Mouse (Mus musculus) intestine, embryonic 16.5 days (tissue): Measurements from ENCODE around the gene Arntl2. TPM values are rescaled to one million over a fixed set of nuclear protein-coding genes. Genes with fewer than 3 reads are reported as not detected.

Experiments used
- ATAC-seq: fragments of 200-750 bp; cut with Nextera tagmentation; 2 replicates; pipeline ENCODE4 v1.8.0; 2017; ENCODE audit warnings: moderate TSS enrichment, moderate library complexity
- H3K27ac ChIP-seq: fragments of 300-500 bp; sonication (generic); 2 replicates; pipeline ENCODE4 v1.5.1; 2014; ENCODE audit warnings: mild to moderate bottlenecking, low read length
- H3K27me3 ChIP-seq: fragments of 300-500 bp; sonication (generic); replicated peaks from 2 replicates; pipeline ENCODE4 v1.6.1; 2014; ENCODE audit warnings: low read length, control low read depth, mixed read lengths; ENCODE audit not compliant: control insufficient read depth, insufficient read depth
- H3K36me3 ChIP-seq: fragments of 300-500 bp; sonication (generic); 2 replicates; pipeline ENCODE4 v1.6.1; 2014; ENCODE audit warnings: low read length, control low read depth; ENCODE audit not compliant: control insufficient read depth, insufficient read depth
- H3K4me1 ChIP-seq: fragments of 300-500 bp; sonication (generic); 2 replicates; pipeline ENCODE4 v1.6.1; 2014; ENCODE audit warnings: low read length, control low read depth, mixed read lengths; ENCODE audit not compliant: control insufficient read depth, insufficient read depth
- H3K4me2 ChIP-seq: fragments of 300-500 bp; sonication (generic); 2 replicates; pipeline ENCODE4 v1.6.1; 2014; ENCODE audit warnings: low read depth, low read length, control low read depth
- H3K4me3 ChIP-seq: fragments of 300-500 bp; sonication (generic); 2 replicates; pipeline ENCODE4 v1.5.1; 2014; ENCODE audit warnings: mild to moderate bottlenecking, low read length
- H3K9ac ChIP-seq: fragments of 300-500 bp; sonication (generic); 2 replicates; pipeline ENCODE4 v1.6.1; 2014; ENCODE audit warnings: low read depth, low read length
- H3K9me3 ChIP-seq: fragments of 300-500 bp; sonication (generic); 2 replicates; pipeline ENCODE4 v1.6.1; 2016; ENCODE audit warnings: low read length, control low read depth; ENCODE audit not compliant: control insufficient read depth
- WGBS: fragments of 180-500 bp; shearing (Covaris S2); extraction: QIAGEN DNeasy Blood & Tissue Kit; methylation state at CpG from one replicate; pipeline ENCODE4 v1.1.7; 2014; 5-methylcytosine and 5-hydroxymethylcytosine counted together
- polyA plus RNA-seq: library from polyadenylated mRNA; unstranded; fragments of >200 nt; fragmentation: Nextera tagmentation; extraction: Ambion mirVana; gene quantifications from 2 replicates; pipeline ENCODE4 v1.2.1, GENCODE M21; 2015

Gene Arntl2
- polyA plus RNA-seq, 1 experiment from 2014 or later, result 2.6 TPM

DNA sequence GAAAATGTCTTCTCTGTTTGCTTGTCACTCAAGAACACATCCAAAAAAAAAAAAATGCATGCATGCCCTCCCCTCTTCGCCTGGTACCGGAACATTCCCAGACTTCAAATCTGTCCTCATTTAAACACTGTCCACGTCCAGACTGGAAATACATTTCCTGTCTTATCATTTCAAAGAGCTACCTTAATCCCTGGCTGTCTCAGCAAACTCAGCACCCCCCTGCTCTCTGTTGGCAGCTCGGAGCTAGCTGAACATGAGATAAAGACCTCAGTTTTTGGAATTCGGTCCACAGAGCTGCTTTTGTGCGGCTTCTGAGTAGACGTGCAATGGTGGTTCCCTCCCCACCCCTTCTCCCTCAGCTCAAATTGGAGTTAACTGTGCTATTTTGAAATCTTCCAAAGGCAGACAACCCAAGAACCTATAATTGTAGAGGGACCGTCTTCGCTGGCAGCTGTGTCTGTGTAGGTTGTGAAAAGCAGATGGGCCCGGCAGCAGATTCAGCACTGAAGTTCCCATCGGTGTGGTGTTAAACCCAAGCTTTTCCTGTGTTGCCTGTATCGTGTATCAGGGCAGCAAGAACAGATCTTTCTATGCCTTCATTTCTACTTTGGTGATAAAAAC lies 81.7 kb downstream of the Arntl2 start:
- Histone ChIP-seq H3K4me3 (no peak overlapping the region), H3K27ac (no peak overlapping the region), H3K9me3 (peaks cover 5% of the 10 kb centered on the region; the same call in 1 of the 2 replicates), H3K4me2 (no peak overlapping the region), H3K4me1 (no peaks in the 10 kb centered on the region), H3K27me3 (no peaks in the 10 kb centered on the region), H3K36me3 (no peaks in the 10 kb centered on the region), H3K9ac (no peak overlapping the region)
- WGBS, result 91% methylated on average over 12 of the region's 12 CpGs
- ATAC-seq, result no peak

DNA sequence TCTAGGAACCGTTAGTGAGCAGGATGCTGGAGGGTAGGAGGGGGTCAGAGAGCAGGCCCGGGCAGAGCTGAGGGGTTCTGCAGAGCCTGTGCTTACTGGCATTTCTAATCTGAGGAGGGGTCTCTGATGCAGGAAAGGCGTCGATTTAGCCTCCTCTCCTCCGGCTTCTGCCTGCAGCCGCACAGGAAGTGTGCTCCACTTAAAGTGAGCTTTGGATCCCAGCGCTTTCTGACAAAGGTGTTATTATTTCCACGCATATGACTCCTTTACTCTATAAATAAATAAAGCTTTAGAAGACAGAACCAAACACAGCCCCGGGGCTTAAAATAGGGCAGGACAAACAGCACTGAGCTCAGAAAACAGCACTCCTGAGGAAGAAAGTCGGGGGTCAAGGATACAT lies 83.1 kb downstream of the Arntl2 start:
- Histone ChIP-seq H3K9me3 (peaks cover 5% of the 10 kb centered on the region; the same call in 1 of the 2 replicates), H3K4me1 (no peaks in the 10 kb centered on the region), H3K27ac (no peak overlapping the region), H3K9ac (no peak overlapping the region), H3K4me3 (no peak overlapping the region), H3K36me3 (no peaks in the 10 kb centered on the region), H3K27me3 (no peaks in the 10 kb centered on the region), H3K4me2 (no peak overlapping the region)
- 40% methylated on average over 10 of the region's 10 CpGs for WGBS
- no peak for ATAC-seq

- peaks cover 5% of the 10 kb centered on the region; the same call in 1 of the 2 replicates for H3K9me3 ChIP-seq
- H3K4me1 ChIP-seq, result 0 out of 2 replicates have a peak, but pooled peaks cover 2% of the 10 kb centered on the region
- H3K27ac ChIP-seq, result no peak overlapping the region
- no peaks in the 10 kb centered on the region for H3K27me3 ChIP-seq
- ATAC-seq, result no peak
- no peak overlapping the region for H3K9ac ChIP-seq
- H3K4me3 ChIP-seq, result no peak overlapping the region
- 85% methylated on average over 9 of the region's 9 CpGs for WGBS
- no peaks in the 10 kb centered on the region for H3K36me3 ChIP-seq
- H3K4me2 ChIP-seq, result no peak overlapping the region
Observed at GRCm38 (mm10) chr6:146879856-146880255, 84.0 kb downstream of the Arntl2 start.

GRCm38 (mm10) chr6:146880296-146880695 lies 84.4 kb downstream of the Arntl2 start:
- no peak overlapping the region for H3K4me3 ChIP-seq
- peaks cover 5% of the 10 kb centered on the region; the same call in 1 of the 2 replicates for H3K9me3 ChIP-seq
- no peaks in the 10 kb centered on the region for H3K27me3 ChIP-seq
- no peaks in the 10 kb centered on the region for H3K36me3 ChIP-seq
- no peak overlapping the region for H3K27ac ChIP-seq
- H3K4me2 ChIP-seq, result no peak overlapping the region
- H3K9ac ChIP-seq, result no peak overlapping the region
- no peak for ATAC-seq
- 80% methylated on average over 4 of the region's 4 CpGs for WGBS
- 0 out of 2 replicates have a peak, but pooled peaks cover 2% of the 10 kb centered on the region for H3K4me1 ChIP-seq

DNA sequence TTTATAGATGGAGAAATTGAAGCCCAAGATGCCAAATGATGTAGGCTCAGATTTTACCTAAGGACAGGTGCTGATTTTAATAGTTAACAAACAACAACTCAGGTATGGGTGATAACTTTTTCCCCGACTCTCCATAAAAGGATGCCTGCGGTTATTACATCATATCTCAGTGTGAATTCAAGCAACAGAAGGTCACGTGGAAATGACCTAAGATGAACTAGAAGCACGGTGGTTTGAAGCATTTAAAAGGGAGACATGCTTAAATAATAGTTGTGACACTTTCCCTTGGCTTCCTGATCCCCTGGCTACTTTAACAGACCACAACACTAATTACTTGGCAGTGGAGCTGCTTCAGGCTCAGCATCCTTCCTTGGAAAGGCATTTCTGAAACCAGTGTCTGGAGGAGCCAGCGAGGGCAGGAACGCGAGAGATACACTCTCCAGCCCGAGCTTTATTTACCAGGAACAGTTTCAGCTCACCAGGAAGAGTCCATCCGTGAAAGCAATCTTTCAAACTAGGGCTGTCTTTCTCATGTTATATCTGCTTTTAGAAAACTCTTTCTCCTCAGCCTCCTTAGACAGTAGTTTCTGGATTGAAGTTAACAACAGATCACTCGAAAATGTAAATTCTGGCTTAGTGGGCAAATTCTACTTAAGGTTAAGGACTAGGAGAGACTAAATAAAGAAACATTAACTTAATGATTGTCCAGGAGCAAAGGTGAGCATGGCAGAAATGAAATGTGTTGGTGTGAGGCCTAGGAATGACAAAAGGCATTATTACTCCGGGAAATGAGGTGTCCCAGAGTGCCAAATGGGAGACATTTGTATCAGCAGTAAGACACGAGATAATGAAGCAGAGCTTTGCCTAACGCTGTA lies 86.3 kb downstream of the Arntl2 start:
- Histone ChIP-seq H3K4me1 (0 out of 2 replicates have a peak, but pooled peaks cover 2% of the 10 kb centered on the region), H3K27ac (no peak overlapping the region), H3K36me3 (no peaks in the 10 kb centered on the region), H3K4me3 (no peak overlapping the region), H3K9ac (no peak overlapping the region), H3K27me3 (no peaks in the 10 kb centered on the region), H3K9me3 (peaks cover 1% of the 10 kb centered on the region; the same call in 1 of the 2 replicates), H3K4me2 (no peak overlapping the region)
- ATAC-seq, result no peak
- 51% methylated on average over 13 of the region's 13 CpGs for WGBS

Other genes with a start within 250 kb of the Arntl2 start
- gene Fgfr1op2, start 218.9 kb upstream of the Arntl2 start, polyA plus RNA-seq, result 86.0 and 86.6 TPM in 2 replicates
- gene Ints13, start 218.2 kb upstream of the Arntl2 start, polyA plus RNA-seq, result 44.3 and 47.4 TPM in 2 replicates
- 105 and 110 TPM in 2 replicates for gene Med21, start 153.5 kb upstream of the Arntl2 start, polyA plus RNA-seq
- 33.2 and 36.7 TPM in 2 replicates for gene Tm7sf3, start 153.2 kb upstream of the Arntl2 start, polyA plus RNA-seq
- gene Stk38l, start 71.1 kb upstream of the Arntl2 start, polyA plus RNA-seq, result 17.1 and 17.9 TPM in 2 replicates
- gene Smco2, start 54.0 kb downstream of the Arntl2 start, polyA plus RNA-seq, result not detected in 2 replicates
- 31.8 and 33.3 TPM in 2 replicates for gene Ppfibp1, start 92.4 kb downstream of the Arntl2 start, polyA plus RNA-seq
- 0.10 and 0.11 TPM in 2 replicates for gene 1700034J05Rik, start 158.4 kb downstream of the Arntl2 start, polyA plus RNA-seq
- gene Rep15, start 236.5 kb downstream of the Arntl2 start, polyA plus RNA-seq, result 9.7 and 11.0 TPM in 2 replicates
- 164 and 182 TPM in 2 replicates for gene Mrps35, start 246.7 kb downstream of the Arntl2 start, polyA plus RNA-seq